9 mouse cellular contexts compared by ENCODE assay signal in genomic region chr1:165705868-165706348, GRCm38 (mm10). TPM values are rescaled to one million over a fixed set of nuclear protein-coding genes. Genes with fewer than 3 reads are reported as not detected.
DNase-seq lines count a peak whose midpoint lies in the region; ATAC-seq and TF ChIP-seq lines count a peak whose summit lies in the region.
"Had no signal": no experiment of that assay in that cellular context is flagged by ENCODE, and none has a peak within 500 bp of the region (broad histone marks: within the 10 kb centered on the region; RNA-seq: fewer than 3 reads in every experiment).

No protein-coding gene starts in this region.

- no peak for TF ChIP-seq POLR2A in kidney, adult 2 months (IDR thresholded peaks at IDR 0.05; ENCODE audit: low read depth, low read length)
- TF ChIP-seq POLR2A in CH12.LX (IDR thresholded peaks at IDR 0.05; ENCODE audit: low read depth, low read length) = no peak

- no peak overlapping the region for H3K9ac ChIP-seq in CH12.LX (ENCODE audit: insufficient read depth, low read depth)
- peak overlapping the region; percentile 96 for H3K9ac ChIP-seq in heart, postnatal 0 days (replicated peaks; ENCODE audit: low read depth, low read length)
- no peak overlapping the region for H3K9ac ChIP-seq in neural tube, embryonic 15.5 days (replicated peaks)
- H3K9ac ChIP-seq: midbrain, embryonic 12.5 days had no signal

- no peak for TF ChIP-seq CTCF in kidney, adult 2 months (conservative IDR thresholded peaks at IDR 0.05; ENCODE audit: insufficient read depth, insufficient read length, low read depth, low read length)
- no peak for TF ChIP-seq CTCF in CH12.LX (conservative IDR thresholded peaks at IDR 0.05 in 1 of 2, IDR thresholded peaks at IDR 0.05 in 1 of 2; ENCODE audit: low read depth in 2 of 2, low read length in 2 of 2)
- no peak for TF ChIP-seq CTCF in heart, postnatal 0 days (IDR thresholded peaks at IDR 0.05; ENCODE audit: low read depth)

- peak overlapping the region; percentile 90 for H3K4me2 ChIP-seq in CH12.LX (ENCODE audit: insufficient read depth, low read depth, poor library complexity, severe bottlenecking)
- H3K4me2 ChIP-seq in heart, postnatal 0 days (ENCODE audit: low read depth, low read length) = peak overlapping the region; percentile 78
- H3K4me2 ChIP-seq in neural tube, embryonic 15.5 days = peak overlapping the region; percentile 100
- H3K4me2 ChIP-seq: midbrain, embryonic 12.5 days had no signal

- H3K9me3 ChIP-seq in CH12.LX (replicated peaks; ENCODE audit: low read length) = no peaks in the 10 kb centered on the region
- no peaks in the 10 kb centered on the region for H3K9me3 ChIP-seq in heart, postnatal 0 days (replicated peaks; ENCODE audit: control insufficient read depth, low read length)
- H3K9me3 ChIP-seq in neural tube, embryonic 15.5 days (replicated peaks) = no peaks in the 10 kb centered on the region
- H3K9me3 ChIP-seq: midbrain, embryonic 12.5 days had no signal

- no peak for TF ChIP-seq RAD21 in CH12.LX (IDR thresholded peaks at IDR 0.05; ENCODE audit: low read depth, low read length)

- H3K79me2 ChIP-seq in CH12.LX (replicated peaks; ENCODE audit: control insufficient read depth, extremely low read depth, insufficient read depth, poor library complexity, severe bottlenecking) = peaks cover 8% of the 10 kb centered on the region

- peak overlapping the region; percentile 46; the same call in 1 of the 2 replicates for H3K27ac ChIP-seq in kidney, adult 2 months (ENCODE audit: insufficient read depth, low read depth, low read length)
- H3K27ac ChIP-seq in CH12.LX (ENCODE audit: insufficient read depth, low read depth) = no peak overlapping the region
- H3K27ac ChIP-seq in heart, postnatal 0 days (ENCODE audit: low read depth) = peak overlapping the region; percentile 96
- H3K27ac ChIP-seq in neural tube, embryonic 15.5 days (replicated peaks) = no peak overlapping the region
- H3K27ac ChIP-seq: midbrain, embryonic 12.5 days had no signal

- DNase-seq in kidney, adult 2 months = no peak
- no peak for DNase-seq in kidney, adult 9 months
- DNase-seq in CH12.LX (ENCODE audit: extremely low read depth) = peak; percentile 12
- no peak for DNase-seq in heart, postnatal 0 days (ENCODE audit: low spot score)
- no peak for DNase-seq in layer of hippocampus, adult 18-20 months (ENCODE audit: low spot score in 2 of 2)
- DNase-seq in right cerebral cortex, postnatal 36 days (ENCODE audit: low spot score in 2 of 2) = no peak
- DNase-seq in yolk sac, embryonic 10.5 days (ENCODE audit: low spot score) = no peak

- peak overlapping the region; percentile 82; the same call in 1 of the 2 replicates for H3K4me3 ChIP-seq in kidney, adult 2 months (ENCODE audit: insufficient read depth, low read depth, low read length)
- peak overlapping the region; percentile 11 to 85 (median 77) for H3K4me3 ChIP-seq in CH12.LX (replicated peaks in 1 of 3; ENCODE audit: low read depth in 2 of 3, low read length in 2 of 3, poor library complexity in 1 of 3)
- H3K4me3 ChIP-seq in heart, postnatal 0 days (ENCODE audit: low read depth, low read length) = peak overlapping the region; percentile 90
- H3K4me3 ChIP-seq in neural tube, embryonic 15.5 days (replicated peaks) = 0 out of 2 replicates have a peak overlapping the region, but pooled peaks have one; percentile 55
- H3K4me3 ChIP-seq: midbrain, embryonic 12.5 days had no signal

- 76% methylated on average over 7 of the region's 7 CpGs for WGBS in kidney, adult 2 months
- WGBS in heart, postnatal 0 days = 40% methylated on average over 7 of the region's 7 CpGs
- 90% methylated on average over 7 of the region's 7 CpGs for WGBS in neural tube, embryonic 15.5 days

- H3K27me3 ChIP-seq in kidney, adult 2 months (replicated peaks; ENCODE audit: control insufficient read depth, insufficient read depth, low read length) = no peaks in the 10 kb centered on the region
- H3K27me3 ChIP-seq in CH12.LX (replicated peaks) = no peaks in the 10 kb centered on the region
- H3K27me3 ChIP-seq in heart, postnatal 0 days (ENCODE audit: control insufficient read depth, insufficient read depth, low read length) = no peaks in the 10 kb centered on the region
- peaks cover 52% of the 10 kb centered on the region for H3K27me3 ChIP-seq in neural tube, embryonic 15.5 days (replicated peaks)

- dilution Hi-C loops in CH12.LX (cut with MboI; ENCODE audit: extremely low pct_ligation_motif_present, extremely low pct_unique_long_range_greater_than_20kb, low sequenced_read_pairs) = no loop called here

- ATAC-seq in heart, postnatal 0 days (ENCODE audit: insufficient read depth, low read depth) = no peak
- no peak for ATAC-seq in neural tube, embryonic 15.5 days (ENCODE audit: low FRiP score)

- H3K36me3 ChIP-seq in kidney, adult 2 months (ENCODE audit: control insufficient read depth, insufficient read depth, low read length) = no peaks in the 10 kb centered on the region
- peaks cover 0 to 11% of the 10 kb centered on the region in 2 experiments for H3K36me3 ChIP-seq in CH12.LX (replicated peaks in 1 of 2; ENCODE audit: control insufficient read depth in 1 of 2, insufficient read depth in 1 of 2, low read length in 1 of 2)
- no peaks in the 10 kb centered on the region for H3K36me3 ChIP-seq in heart, postnatal 0 days (replicated peaks; ENCODE audit: control insufficient read depth, insufficient read depth, low read length)
- no peaks in the 10 kb centered on the region for H3K36me3 ChIP-seq in neural tube, embryonic 15.5 days
- H3K36me3 ChIP-seq: midbrain, embryonic 12.5 days had no signal

- peaks cover 9% of the 10 kb centered on the region; the same call in 1 of the 2 replicates for H3K4me1 ChIP-seq in kidney, adult 2 months (ENCODE audit: control insufficient read depth, insufficient read depth, low read length)
- peaks cover 42 to 81% of the 10 kb centered on the region in 2 experiments for H3K4me1 ChIP-seq in CH12.LX (ENCODE audit: control insufficient read depth in 1 of 2, insufficient read depth in 2 of 2)
- peaks cover 69% of the 10 kb centered on the region for H3K4me1 ChIP-seq in heart, postnatal 0 days (ENCODE audit: control insufficient read depth, insufficient read depth)
- H3K4me1 ChIP-seq in neural tube, embryonic 15.5 days = peaks cover 26% of the 10 kb centered on the region

- in situ Hi-C loops in CH12.LX (cut with MboI; ENCODE audit: low pct_ligation_motif_present, low pct_unique_long_range_greater_than_20kb, low sequenced_read_pairs) = no loop called here

- no peak for TF ChIP-seq EP300 in CH12.LX (IDR thresholded peaks at IDR 0.05; ENCODE audit: low read length)
- no peak for TF ChIP-seq EP300 in heart, postnatal 0 days (IDR thresholded peaks at IDR 0.05; ENCODE audit: low read depth)

TF ChIP-seq in CH12.LX, 34 proteins besides CTCF, POLR2A, EP300 and RAD21:
- no peak for TF ChIP-seq ZNF384 (IDR thresholded peaks at IDR 0.05; ENCODE audit: low read depth, low read length)
TF ChIP-seq in CH12.LX: peak in this region for 0.

RNA-seq across cellular contexts. Expression of gene Rcsd1, which starts 3.6 kb away (rescaled TPM):
- 11.7 and 15.6 TPM in 2 replicates for polyA plus RNA-seq in kidney, adult 2 months (2012; rRNA removed)
- total RNA-seq in CH12.LX (2012; rRNA removed) = 20.7 and 22.7 TPM in 2 replicates
- 34.8 and 35.7 TPM in 2 replicates for total RNA-seq in CH12.LX (2014; rRNA removed)
- polyA plus RNA-seq in CH12.LX (2012; ENCODE audit: insufficient read length, low read depth) = 74.8 and 81.1 TPM in 2 replicates
- 88.6 and 94.0 TPM in 2 replicates for total RNA-seq in heart, postnatal 0 days (2014; rRNA removed; ENCODE audit: low replicate concordance)
- polyA plus RNA-seq in heart, postnatal 0 days (2015; fragmentation: Nextera tagmentation; extraction: Ambion mirVana) = 103 and 116 TPM in 2 replicates
- polyA plus RNA-seq in neural tube, embryonic 15.5 days (2015; fragmentation: Nextera tagmentation; extraction: Ambion mirVana) = 8.1 and 29.8 TPM in 2 replicates
- total RNA-seq in layer of hippocampus, adult 18-20 months (2021) = 1 to 10 TPM; 4.7 to 4.8 TPM

RNA-seq across cellular contexts. Expression of gene Creg1, which starts 57.6 kb away (rescaled TPM):
- 86.9 and 89.7 TPM in 2 replicates for polyA plus RNA-seq in kidney, adult 2 months (2012; rRNA removed)
- total RNA-seq in CH12.LX (2012; rRNA removed) (22.3 and 23.3 TPM in 2 replicates), CH12.LX (2014; rRNA removed) (44.3 and 56.6 TPM in 2 replicates)
- polyA plus RNA-seq in CH12.LX (2012; ENCODE audit: insufficient read length, low read depth) = 38.2 and 49.1 TPM in 2 replicates
- total RNA-seq in heart, postnatal 0 days (2014; rRNA removed; ENCODE audit: low replicate concordance) = 29.1 and 32.4 TPM in 2 replicates
- polyA plus RNA-seq in heart, postnatal 0 days (2015; fragmentation: Nextera tagmentation; extraction: Ambion mirVana) = 62.1 and 75.2 TPM in 2 replicates
- polyA plus RNA-seq in neural tube, embryonic 15.5 days (2015; fragmentation: Nextera tagmentation; extraction: Ambion mirVana) = 45.7 and 47.1 TPM in 2 replicates
- 10 to 100 TPM; 25.6 to 28.8 TPM for total RNA-seq in layer of hippocampus, adult 18-20 months (2021)

Comparison
In these comparisons a context has a peak if more than half of its experiments do, and no peak if none do; other contexts are left out.
1. H3K27ac ChIP-seq: peak in kidney, adult 2 months (single experiment) and heart, postnatal 0 days (single experiment); none in CH12.LX (single experiment) and neural tube, embryonic 15.5 days (single experiment).
2. Peak in every context shown above with its lines, with median percentiles within 50 percentile points of each other: H3K4me3 ChIP-seq and H3K4me2 ChIP-seq.